In the genomic region with DNA sequence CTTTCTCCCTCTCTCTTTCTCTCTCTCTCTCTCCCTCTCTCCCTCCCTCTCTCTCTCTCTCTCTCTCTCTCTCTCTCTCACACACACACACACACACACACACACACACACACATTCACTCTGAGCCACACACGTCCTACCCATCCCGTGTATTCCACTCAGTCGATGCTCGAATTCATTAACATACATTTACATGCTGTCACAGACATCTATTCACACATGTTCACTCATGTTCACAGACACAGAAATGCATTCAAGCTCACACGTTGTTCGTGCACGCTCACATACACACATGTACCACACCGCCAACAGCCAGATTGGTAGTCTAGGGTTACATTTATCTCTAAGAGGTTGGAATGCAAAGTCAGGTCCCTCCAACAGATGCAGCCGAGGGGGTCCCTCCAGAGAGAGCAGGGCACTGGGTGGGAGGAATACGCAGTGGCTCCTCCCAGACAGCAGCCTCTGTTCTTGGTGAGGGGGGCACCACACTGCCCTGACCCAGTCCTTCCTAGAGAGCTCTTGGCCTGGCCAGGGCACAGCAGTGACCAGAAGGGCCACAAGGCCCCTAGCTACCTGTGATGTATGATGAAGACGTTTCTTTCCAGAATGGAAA, we compare ENCODE assay signal across 13 mouse cellular contexts.
DNase-seq lines count a peak whose midpoint lies in the region; ATAC-seq lines count a peak whose summit lies in the region.
"Had no signal": no experiment of that assay in that cellular context is flagged by ENCODE, and none has a peak within 500 bp of the region (broad histone marks: within the 10 kb centered on the region; RNA-seq: fewer than 3 reads in every experiment).

No protein-coding gene starts in this region.

- H3K4me3 ChIP-seq in forebrain, embryonic 12.5 days (replicated peaks), result no peak overlapping the region
- H3K4me3 ChIP-seq in hindbrain, embryonic 14.5 days (replicated peaks; ENCODE audit: low read length), result no peak overlapping the region
- H3K4me3 ChIP-seq in midbrain, embryonic 16.5 days (ENCODE audit: low read depth, low read length), result no peak overlapping the region
- no peak overlapping the region for H3K4me3 ChIP-seq in intestine, embryonic 16.5 days (ENCODE audit: low read length)
- H3K4me3 ChIP-seq: embryonic facial prominence, embryonic 15.5 days; limb, embryonic 12.5 days; liver, embryonic 15.5 days had no signal

- peak overlapping the region; percentile 23; the same call in 1 of the 2 replicates for H3K4me2 ChIP-seq in forebrain, embryonic 12.5 days
- H3K4me2 ChIP-seq in hindbrain, embryonic 14.5 days (replicated peaks), result no peak overlapping the region
- H3K4me2 ChIP-seq in midbrain, embryonic 16.5 days (ENCODE audit: low read length), result no peak overlapping the region
- no peak overlapping the region for H3K4me2 ChIP-seq in intestine, embryonic 16.5 days (ENCODE audit: low read depth, low read length)
- H3K4me2 ChIP-seq: embryonic facial prominence, embryonic 15.5 days; limb, embryonic 12.5 days; liver, embryonic 15.5 days had no signal

- H3K27ac ChIP-seq in forebrain, embryonic 12.5 days, result peak overlapping the region; percentile 75; the same call in 1 of the 2 replicates
- H3K27ac ChIP-seq in hindbrain, embryonic 14.5 days, result peak overlapping the region; percentile 81; the same call in 1 of the 2 replicates
- H3K27ac ChIP-seq in midbrain, embryonic 16.5 days (ENCODE audit: low read length), result no peak overlapping the region
- no peak overlapping the region for H3K27ac ChIP-seq in intestine, embryonic 16.5 days (ENCODE audit: low read length)
- H3K27ac ChIP-seq: embryonic facial prominence, embryonic 15.5 days; limb, embryonic 12.5 days; liver, embryonic 15.5 days had no signal

- H3K36me3 ChIP-seq in forebrain, embryonic 12.5 days (replicated peaks), result no peaks in the 10 kb centered on the region
- no peaks in the 10 kb centered on the region for H3K36me3 ChIP-seq in hindbrain, embryonic 14.5 days (replicated peaks; ENCODE audit: control insufficient read depth, insufficient read depth)
- H3K36me3 ChIP-seq in midbrain, embryonic 16.5 days (ENCODE audit: control insufficient read depth, insufficient read depth, low read length), result no peaks in the 10 kb centered on the region
- no peaks in the 10 kb centered on the region for H3K36me3 ChIP-seq in intestine, embryonic 16.5 days (ENCODE audit: control insufficient read depth, insufficient read depth, low read length)
- H3K36me3 ChIP-seq: embryonic facial prominence, embryonic 15.5 days; limb, embryonic 12.5 days; liver, embryonic 15.5 days had no signal

- peaks cover 14% of the 10 kb centered on the region for H3K9me3 ChIP-seq in forebrain, embryonic 12.5 days
- H3K9me3 ChIP-seq in hindbrain, embryonic 14.5 days (ENCODE audit: control insufficient read depth, low read length), result peaks cover 16% of the 10 kb centered on the region
- peaks cover 5% of the 10 kb centered on the region; the same call in 1 of the 2 replicates for H3K9me3 ChIP-seq in midbrain, embryonic 16.5 days (replicated peaks; ENCODE audit: control insufficient read depth, low read length, poor library complexity, severe bottlenecking)
- 0 out of 2 replicates have a peak, but pooled peaks cover 6% of the 10 kb centered on the region for H3K9me3 ChIP-seq in intestine, embryonic 16.5 days (ENCODE audit: control insufficient read depth, low read length)
- H3K9me3 ChIP-seq: liver, embryonic 15.5 days had no signal

- DNase-seq in Muller cell, postnatal 12 days (ENCODE audit: inconsistent ontology term), result peak; percentile 31
- peak; percentile 40 for DNase-seq in hindbrain, embryonic 14.5 days (ENCODE audit: low spot score)
- no peak for DNase-seq in right cerebral cortex, postnatal 25 days
- no peak for DNase-seq in frontal cortex, postnatal 25 days (ENCODE audit: low spot score in 2 of 2)
- DNase-seq in layer of hippocampus, adult 11-12 months (ENCODE audit: low spot score), result no peak
- DNase-seq: adrenal gland, postnatal 36 days; layer of hippocampus, postnatal 36 days had no signal

- ATAC-seq in forebrain, embryonic 12.5 days (ENCODE audit: low FRiP score), result peak; percentile 79
- ATAC-seq in hindbrain, embryonic 14.5 days (ENCODE audit: low FRiP score), result peak; percentile 58; the same call in 1 of the 2 replicates
- peak; percentile 68; the same call in 1 of the 2 replicates for ATAC-seq in midbrain, embryonic 16.5 days
- no peak for ATAC-seq in intestine, embryonic 16.5 days

- 36% methylated on average over 11 of the region's 11 CpGs for WGBS in forebrain, embryonic 12.5 days
- WGBS in hindbrain, embryonic 14.5 days, result 22% methylated on average over 11 of the region's 11 CpGs
- 29% methylated on average over 11 of the region's 11 CpGs for WGBS in midbrain, embryonic 16.5 days
- 54% methylated on average over 11 of the region's 11 CpGs for WGBS in intestine, embryonic 16.5 days

- peaks cover 81% of the 10 kb centered on the region for H3K27me3 ChIP-seq in forebrain, embryonic 12.5 days
- H3K27me3 ChIP-seq in hindbrain, embryonic 14.5 days (ENCODE audit: control insufficient read depth, insufficient read depth, low read length), result 0 out of 2 replicates have a peak, but pooled peaks cover under 1% of the 10 kb centered on the region
- H3K27me3 ChIP-seq in midbrain, embryonic 16.5 days (ENCODE audit: control insufficient read depth, insufficient read depth, low read depth, low read length), result no peaks in the 10 kb centered on the region
- H3K27me3 ChIP-seq in intestine, embryonic 16.5 days (replicated peaks; ENCODE audit: control insufficient read depth, insufficient read depth, low read length), result no peaks in the 10 kb centered on the region
- H3K27me3 ChIP-seq: embryonic facial prominence, embryonic 15.5 days; limb, embryonic 12.5 days; liver, embryonic 15.5 days had no signal

- H3K9ac ChIP-seq in forebrain, embryonic 12.5 days, result no peak overlapping the region
- no peak overlapping the region for H3K9ac ChIP-seq in hindbrain, embryonic 14.5 days
- no peak overlapping the region for H3K9ac ChIP-seq in midbrain, embryonic 16.5 days (ENCODE audit: low read depth, low read length)
- H3K9ac ChIP-seq in intestine, embryonic 16.5 days (ENCODE audit: low read depth, low read length), result no peak overlapping the region
- H3K9ac ChIP-seq: embryonic facial prominence, embryonic 15.5 days; limb, embryonic 12.5 days; liver, embryonic 15.5 days had no signal

- H3K4me1 ChIP-seq in forebrain, embryonic 12.5 days, result peaks cover 27% of the 10 kb centered on the region
- H3K4me1 ChIP-seq in hindbrain, embryonic 14.5 days (replicated peaks; ENCODE audit: control insufficient read depth, insufficient read depth, low read length), result peaks cover 15% of the 10 kb centered on the region
- H3K4me1 ChIP-seq in midbrain, embryonic 16.5 days (ENCODE audit: control insufficient read depth, insufficient read depth, low read length), result peaks cover 13% of the 10 kb centered on the region
- 0 out of 2 replicates have a peak, but pooled peaks cover 4% of the 10 kb centered on the region for H3K4me1 ChIP-seq in intestine, embryonic 16.5 days (ENCODE audit: control insufficient read depth, insufficient read depth, low read length)
- H3K4me1 ChIP-seq: liver, embryonic 15.5 days had no signal

Comparison
In these comparisons a context has a peak if more than half of its experiments do, and no peak if none do; other contexts are left out.
1. DNase-seq: peak in Muller cell, postnatal 12 days (single experiment) and hindbrain, embryonic 14.5 days (single experiment); none in right cerebral cortex, postnatal 25 days (single experiment), frontal cortex, postnatal 25 days (0 of 2) and layer of hippocampus, adult 11-12 months (single experiment).
2. H3K27ac ChIP-seq: peak in forebrain, embryonic 12.5 days (single experiment) and hindbrain, embryonic 14.5 days (single experiment); none in midbrain, embryonic 16.5 days (single experiment) and intestine, embryonic 16.5 days (single experiment).